Mouse (Mus musculus) ovary, postnatal 36 days (tissue): ENCODE measurements at regions not wholly inside any gene's neighbourhood (a gene's known extent, or its start where the extent isn't known, plus 50 kb on each side); places are given as distances from the start of the nearest gene placed in this dataset.

Experiments used
- DNase-seq: peaks from one replicate; pipeline ENCODE4 v3.0.0; 2022; ENCODE audit warnings: low spot score, mixed read lengths

- no peak for DNase-seq
Observed at GRCm38 (mm10) chr11:110715300-110715699, 252.5 kb upstream of the Kcnj16 start.

- no peak for DNase-seq
Observed at GRCm38 (mm10) chr11:110716369-110716768, 251.5 kb upstream of the Kcnj16 start.

GRCm38 (mm10) chr11:110722701-110723100 is 245.1 kb upstream of the Kcnj16 start:
- DNase-seq: no peak

GRCm38 (mm10) chr11:110723971-110724370 is 243.9 kb upstream of the Kcnj16 start:
- no peak for DNase-seq

GRCm38 (mm10) chr11:110727357-110727961 is 240.4 kb upstream of the Kcnj16 start:
- no peak for DNase-seq

GRCm38 (mm10) chr11:110731510-110731909 is 236.3 kb upstream of the Kcnj16 start:
- DNase-seq: no peak

GRCm38 (mm10) chr11:110774128-110774527 is 193.7 kb upstream of the Kcnj16 start:
- DNase-seq: no peak

- DNase-seq: no peak
Observed at GRCm38 (mm10) chr11:110781492-110782276, 186.1 kb upstream of the Kcnj16 start.

- no peak for DNase-seq
Observed at GRCm38 (mm10) chr11:110789537-110789936, 178.3 kb upstream of the Kcnj16 start.

- no peak for DNase-seq
Observed at GRCm38 (mm10) chr11:110799887-110800578, 167.8 kb upstream of the Kcnj16 start.

- no peak for DNase-seq
Observed at GRCm38 (mm10) chr11:110802013-110802412, 165.8 kb upstream of the Kcnj16 start.

GRCm38 (mm10) chr11:110804079-110804478 is 163.8 kb upstream of the Kcnj16 start:
- DNase-seq: no peak

GRCm38 (mm10) chr11:110813137-110813536 is 154.7 kb upstream of the Kcnj16 start:
- no peak for DNase-seq

GRCm38 (mm10) chr11:110814732-110815131 is 153.1 kb upstream of the Kcnj16 start:
- DNase-seq: no peak

- DNase-seq: no peak
Observed at GRCm38 (mm10) chr11:110815206-110815605, 152.6 kb upstream of the Kcnj16 start.

- DNase-seq: no peak
Observed at GRCm38 (mm10) chr11:110828584-110828983, 139.2 kb upstream of the Kcnj16 start.

- no peak for DNase-seq
Observed at GRCm38 (mm10) chr11:110836688-110837087, 131.1 kb upstream of the Kcnj16 start.

GRCm38 (mm10) chr11:110839316-110839715 is 128.5 kb upstream of the Kcnj16 start:
- no peak for DNase-seq

GRCm38 (mm10) chr11:110868319-110868718 is 99.5 kb upstream of the Kcnj16 start:
- DNase-seq: no peak

GRCm38 (mm10) chr11:110870133-110870532 is 97.7 kb upstream of the Kcnj16 start:
- no peak for DNase-seq

- DNase-seq: peak; percentile 7
Observed at GRCm38 (mm10) chr11:110874626-110875025, 93.2 kb upstream of the Kcnj16 start.

GRCm38 (mm10) chr11:110880971-110881370 is 86.9 kb upstream of the Kcnj16 start:
- no peak for DNase-seq
